Mouse (Mus musculus) heart, embryonic 13.5 days (tissue): ENCODE results near the gene 1500009C09Rik. TPM values are rescaled to one million over a fixed set of nuclear protein-coding genes. Genes with fewer than 3 reads are reported as not detected.
A peak's percentile ranks its signal among the peaks of the same experiment; 100 is the strongest.

Experiments
- ATAC-seq: fragments of 200-750 bp; cut with Nextera tagmentation; 2 replicates; pipeline ENCODE4 v1.8.0; 2017; ENCODE audit warnings: moderate TSS enrichment; ENCODE audit not compliant: insufficient number of reproducible peaks, low FRiP score, low TSS enrichment; ENCODE audit errors: extremely low read depth
- H3K27ac ChIP-seq: fragments of 300-500 bp; sonication (generic); replicated peaks from 2 replicates; pipeline ENCODE4 v1.5.1; 2015; ENCODE audit warnings: moderate library complexity, mild to moderate bottlenecking, inconsistent platforms
- H3K27me3 ChIP-seq: fragments of 300-500 bp; sonication (generic); replicated peaks from 2 replicates; pipeline ENCODE4 v1.6.1; 2015; ENCODE audit warnings: mild to moderate bottlenecking, inconsistent platforms
- H3K36me3 ChIP-seq: fragments of 300-500 bp; sonication (generic); 2 replicates; pipeline ENCODE4 v1.6.1; 2015; ENCODE audit warnings: mild to moderate bottlenecking, inconsistent platforms
- H3K4me1 ChIP-seq: fragments of 300-500 bp; sonication (generic); 2 replicates; pipeline ENCODE4 v1.6.1; 2015; ENCODE audit warnings: inconsistent platforms
- H3K4me2 ChIP-seq: fragments of 300-500 bp; sonication (generic); 2 replicates; pipeline ENCODE4 v1.6.1; 2015; ENCODE audit warnings: inconsistent platforms, mild to moderate bottlenecking, moderate library complexity
- H3K4me3 ChIP-seq: fragments of 300-500 bp; sonication (generic); 2 replicates; pipeline ENCODE4 v1.5.1; 2015; ENCODE audit warnings: moderate library complexity, mild to moderate bottlenecking, inconsistent platforms
- H3K9ac ChIP-seq: fragments of 300-500 bp; sonication (generic); 2 replicates; pipeline ENCODE4 v1.6.1; 2015; ENCODE audit warnings: inconsistent platforms, mild to moderate bottlenecking, moderate library complexity
- H3K9me3 ChIP-seq: fragments of 300-500 bp; sonication (generic); 2 replicates; pipeline ENCODE4 v1.6.1; 2016; ENCODE audit warnings: inconsistent platforms
- WGBS: fragments of 180-500 bp; shearing (Covaris S2); methylation state at CpG from one replicate; pipeline ENCODE4 v1.1.7; 2015; ENCODE audit warnings: mixed read lengths; 5-methylcytosine and 5-hydroxymethylcytosine counted together
- polyA plus RNA-seq: library from polyadenylated mRNA; unstranded; fragments of >200 nt; fragmentation: Nextera tagmentation; extraction: Ambion mirVana; gene quantifications from 2 replicates; pipeline ENCODE4 v1.2.1, GENCODE M21; 2015

Gene 1500009C09Rik
- polyA plus RNA-seq, 1 experiment from 2014 or later = not detected

DNA sequence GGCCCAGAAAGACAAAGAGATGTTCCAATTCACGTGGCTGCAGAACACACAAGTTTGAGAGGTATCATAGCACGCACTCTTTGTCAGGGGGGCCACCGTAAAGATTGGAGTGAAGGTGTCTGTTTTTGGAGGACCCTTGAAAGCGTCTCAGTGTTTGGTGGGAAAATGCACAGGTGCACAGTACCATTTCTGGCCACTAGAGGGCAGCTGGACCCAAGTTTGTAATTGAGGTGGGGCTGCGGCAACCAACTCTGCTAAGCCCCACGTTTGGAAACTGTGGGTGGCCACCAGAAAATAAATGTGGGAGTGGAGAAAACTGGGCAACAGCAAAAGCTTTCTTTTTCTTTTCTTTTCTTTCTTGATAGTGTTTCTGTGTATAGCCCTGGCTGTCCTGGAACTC is 14.2 kb downstream of the 1500009C09Rik start:
- H3K4me1 ChIP-seq = peaks cover 30% of the 10 kb centered on the region
- no peak overlapping the region for H3K4me3 ChIP-seq
- no peaks in the 10 kb centered on the region for H3K9me3 ChIP-seq
- H3K36me3 ChIP-seq = no peaks in the 10 kb centered on the region
- H3K9ac ChIP-seq = no peak overlapping the region
- whole genome bisulfite sequencing = 16% methylated on average over 6 of the region's 6 CpGs
- no peak overlapping the region for H3K4me2 ChIP-seq
- H3K27ac ChIP-seq = no peak overlapping the region
- peaks cover 19% of the 10 kb centered on the region for H3K27me3 ChIP-seq
- ATAC-seq = no peak

DNA sequence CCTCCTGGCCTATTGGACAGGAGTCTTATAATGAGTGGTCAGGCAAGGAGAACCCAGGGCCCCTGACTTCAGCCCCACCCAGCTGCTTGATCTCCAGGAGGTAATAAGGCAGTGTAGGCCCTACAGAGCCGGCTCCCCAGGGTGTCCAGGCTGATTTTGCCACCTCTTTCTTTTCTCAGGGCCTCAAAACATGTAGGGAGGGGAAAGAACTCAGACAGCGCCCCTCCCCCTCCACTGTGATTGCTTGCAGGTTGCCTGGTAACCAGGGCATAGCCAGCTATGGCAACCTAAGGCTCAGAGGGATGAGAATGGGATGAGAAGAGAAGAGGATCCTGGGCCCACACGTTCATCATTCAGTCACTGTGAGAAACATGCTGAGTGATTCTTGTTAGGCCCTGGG is 16.0 kb downstream of the 1500009C09Rik start:
- H3K9ac ChIP-seq = no peak overlapping the region
- peaks cover 19% of the 10 kb centered on the region for H3K4me1 ChIP-seq
- peaks cover 35% of the 10 kb centered on the region for H3K27me3 ChIP-seq
- H3K4me3 ChIP-seq = no peak overlapping the region
- no peak overlapping the region for H3K4me2 ChIP-seq
- no peaks in the 10 kb centered on the region for H3K9me3 ChIP-seq
- WGBS = 34% methylated on average over 3 of the region's 3 CpGs
- no peak overlapping the region for H3K27ac ChIP-seq
- no peak for ATAC-seq
- no peaks in the 10 kb centered on the region for H3K36me3 ChIP-seq

DNA sequence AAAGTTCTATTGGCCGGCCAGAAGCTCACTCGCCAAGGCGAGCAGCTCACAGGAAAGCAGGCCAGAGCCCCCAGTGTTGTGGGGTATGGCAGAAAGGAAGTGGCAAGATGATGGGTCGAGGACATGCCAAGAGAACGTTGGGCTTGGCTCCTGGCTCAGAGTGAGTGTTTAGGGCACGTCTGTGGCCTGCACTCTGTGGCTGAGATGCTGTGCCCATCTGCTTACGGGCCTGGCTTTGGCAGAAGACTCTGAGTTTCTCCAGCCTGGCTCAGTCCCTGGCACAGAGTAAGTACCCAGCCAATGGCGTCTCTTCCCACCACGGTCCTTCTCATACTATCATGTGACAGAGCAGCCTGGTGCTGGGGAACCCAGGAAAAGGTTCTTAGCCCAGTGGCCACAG is 16.6 kb downstream of the 1500009C09Rik start:
- 80% methylated on average over 9 of the region's 9 CpGs for WGBS
- Histone ChIP-seq H3K36me3 (no peaks in the 10 kb centered on the region), H3K27me3 (peaks cover 41% of the 10 kb centered on the region), H3K9me3 (no peaks in the 10 kb centered on the region), H3K9ac (no peak overlapping the region), H3K27ac (no peak overlapping the region), H3K4me1 (peaks cover 19% of the 10 kb centered on the region), H3K4me2 (no peak overlapping the region), H3K4me3 (no peak overlapping the region)
- no peak for ATAC-seq

DNA sequence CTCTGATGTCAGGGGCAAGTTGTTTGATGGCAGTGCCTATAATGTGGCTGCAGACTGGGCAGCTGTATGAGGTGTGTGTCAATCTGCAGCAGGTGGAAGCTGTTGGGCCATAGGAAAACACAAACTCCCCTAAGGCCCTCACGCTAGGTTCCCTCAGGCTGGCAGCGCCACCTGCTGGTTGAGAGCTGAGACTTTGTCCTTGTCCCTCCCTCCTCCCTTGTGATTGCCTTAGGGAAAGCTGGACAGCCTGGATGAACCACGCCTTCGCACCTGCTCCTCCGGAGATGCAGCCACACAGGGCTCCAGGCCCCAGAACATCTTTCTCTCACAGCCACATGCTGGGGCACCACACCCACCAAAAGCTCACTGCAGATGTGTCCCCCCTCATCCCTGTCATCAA is 19.0 kb downstream of the 1500009C09Rik start:
- peaks cover 57% of the 10 kb centered on the region for H3K27me3 ChIP-seq
- H3K36me3 ChIP-seq = no peaks in the 10 kb centered on the region
- peaks cover 28% of the 10 kb centered on the region for H3K4me1 ChIP-seq
- WGBS = 8% methylated on average over 5 of the region's 5 CpGs
- no peaks in the 10 kb centered on the region for H3K9me3 ChIP-seq
- no peak overlapping the region for H3K4me2 ChIP-seq
- ATAC-seq = no peak
- H3K27ac ChIP-seq = no peak overlapping the region
- H3K9ac ChIP-seq = peak overlapping the region; percentile 52; the same call in 1 of the 2 replicates
- no peak overlapping the region for H3K4me3 ChIP-seq

DNA sequence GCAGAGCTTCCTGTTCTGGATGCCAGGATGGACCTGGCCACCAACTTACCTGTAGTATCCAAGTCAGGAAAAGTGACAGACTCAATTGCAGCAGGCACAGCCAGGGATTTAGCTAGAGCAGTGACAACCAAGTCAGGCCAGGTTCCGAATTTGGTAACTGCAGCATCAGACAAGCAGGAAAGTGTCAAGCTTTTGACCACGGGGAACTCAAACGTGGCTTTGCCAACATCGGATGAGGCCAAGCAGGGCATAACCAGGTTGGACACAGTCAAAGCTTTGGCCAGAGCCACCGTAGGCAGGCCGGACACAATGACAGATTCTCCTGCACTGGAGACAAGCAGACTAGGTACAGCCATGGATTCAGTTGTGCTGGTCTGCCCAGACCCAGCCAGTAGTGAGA is 20.1 kb downstream of the 1500009C09Rik start:
- WGBS = 69% methylated on average over 6 of the region's 6 CpGs
- no peaks in the 10 kb centered on the region for H3K9me3 ChIP-seq
- H3K4me3 ChIP-seq = no peak overlapping the region
- H3K9ac ChIP-seq = no peak overlapping the region
- H3K4me1 ChIP-seq = peaks cover 28% of the 10 kb centered on the region
- ATAC-seq = no peak
- H3K4me2 ChIP-seq = no peak overlapping the region
- no peaks in the 10 kb centered on the region for H3K36me3 ChIP-seq
- H3K27ac ChIP-seq = no peak overlapping the region
- H3K27me3 ChIP-seq = peaks cover 68% of the 10 kb centered on the region

DNA sequence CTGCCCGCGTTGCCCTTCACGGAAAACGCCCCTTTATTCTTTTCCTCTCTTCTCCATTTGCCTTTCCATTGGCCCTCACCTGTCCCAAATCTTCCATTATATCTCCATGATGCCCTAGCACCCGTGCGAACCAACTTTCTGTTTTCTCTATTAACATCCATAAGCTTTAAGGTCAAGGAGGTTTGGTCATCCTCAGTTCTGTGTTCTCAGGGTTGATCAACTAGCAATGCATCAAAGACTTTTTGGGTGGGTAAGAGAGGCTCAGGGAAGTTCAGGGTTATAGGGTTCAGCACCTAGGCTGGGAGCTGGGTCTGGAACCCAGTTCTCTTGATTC is 22.4 kb downstream of the 1500009C09Rik start, which contains the start of gene Sept3:
Gene Sept3, plus strand, starts transcription at position 301 of the 334 bp plus-strand sequence.
- ATAC-seq = no peak
- Histone ChIP-seq H3K27ac (no peak within 1 kb of the TSS), H3K27me3 (peaks cover 76% of the 10 kb centered on the region), H3K4me3 (peak within 1 kb of the TSS; percentile 63), H3K36me3 (no peaks in the 10 kb centered on the region), H3K4me2 (peak within 1 kb of the TSS; percentile 95), H3K4me1 (peaks cover 28% of the 10 kb centered on the region), H3K9me3 (no peaks in the 10 kb centered on the region), H3K9ac (peak within 1 kb of the TSS; percentile 80)
- 32% methylated on average over 6 of the region's 6 CpGs for WGBS

DNA sequence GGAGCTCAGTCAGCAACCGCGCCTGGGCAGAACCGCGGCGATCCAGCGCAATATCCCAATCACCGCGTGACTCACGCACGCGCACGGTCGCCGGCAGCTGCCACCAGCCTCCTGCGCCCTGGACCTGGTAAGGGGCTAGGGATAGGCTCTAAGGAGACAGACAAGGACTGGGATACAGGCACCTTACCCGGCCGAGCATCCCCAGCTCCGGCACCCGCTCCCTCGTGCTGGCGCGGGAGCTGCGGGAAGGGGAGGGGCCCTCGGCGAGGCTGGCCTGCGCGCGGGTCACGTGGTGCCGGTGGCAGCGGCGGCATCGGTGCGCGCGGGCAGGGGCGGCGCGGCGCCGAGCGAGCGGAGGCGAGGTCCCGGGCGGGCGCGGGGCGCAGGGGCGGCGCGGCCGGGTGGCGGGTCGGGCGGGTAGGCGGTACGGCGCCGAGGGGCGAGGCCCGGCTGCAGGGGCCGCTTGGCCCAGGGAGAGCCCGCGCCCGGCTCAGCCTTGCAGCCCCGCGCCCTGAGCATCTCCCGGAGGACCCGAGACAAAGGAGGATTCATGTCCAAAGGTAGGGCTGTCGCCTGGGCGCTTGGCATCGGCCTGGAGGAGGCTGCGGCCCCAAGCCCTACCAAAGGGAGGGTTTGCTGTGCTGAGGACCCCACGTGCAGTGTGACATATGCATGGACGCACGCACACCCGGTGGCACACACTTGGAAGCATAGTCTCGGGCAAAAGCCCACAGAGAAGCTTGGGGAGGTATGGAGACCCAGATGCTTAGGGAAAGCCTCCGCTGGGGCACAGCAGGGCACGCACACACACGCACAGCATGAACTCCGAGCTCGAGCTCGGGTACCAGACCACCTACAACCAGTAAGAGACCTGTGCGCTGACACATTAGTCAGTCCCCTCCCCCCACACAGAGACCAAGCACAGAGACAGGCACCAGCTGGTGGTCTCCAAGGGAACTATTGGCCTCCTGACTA is 23.0 kb downstream of the 1500009C09Rik start:
- Histone ChIP-seq H3K4me1 (peaks cover 26% of the 10 kb centered on the region), H3K27ac (no peak overlapping the region), H3K4me3 (peak overlapping the region; percentile 63), H3K36me3 (no peaks in the 10 kb centered on the region), H3K9ac (peak overlapping the region; percentile 80), H3K9me3 (no peaks in the 10 kb centered on the region), H3K27me3 (peaks cover 75% of the 10 kb centered on the region), H3K4me2 (peak overlapping the region; percentile 95)
- WGBS = under 1% methylated on average over 86 of the region's 86 CpGs
- no peak for ATAC-seq

DNA sequence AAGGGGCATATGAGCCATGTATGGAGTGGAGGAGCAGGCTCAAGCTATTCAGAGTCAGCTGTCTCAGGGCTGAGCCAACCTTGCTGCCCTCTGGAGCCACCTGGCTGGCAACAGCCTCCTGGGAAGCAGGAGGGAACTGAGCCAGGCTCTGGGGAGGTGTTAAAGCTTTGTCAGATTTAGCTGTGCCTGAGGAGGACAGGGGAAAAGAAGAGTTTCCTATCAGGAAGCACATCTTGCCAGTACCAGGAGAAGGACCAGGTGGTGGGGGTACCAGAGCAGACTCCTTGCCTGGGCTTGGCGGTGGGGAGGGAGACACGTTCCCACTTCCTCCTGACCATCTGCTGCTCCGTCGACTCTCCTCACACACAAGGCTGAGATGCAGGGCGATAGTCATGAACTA is 25.4 kb downstream of the 1500009C09Rik start:
- H3K9ac ChIP-seq = no peak overlapping the region
- ATAC-seq = no peak
- H3K36me3 ChIP-seq = no peaks in the 10 kb centered on the region
- 71% methylated on average over 5 of the region's 5 CpGs for WGBS
- no peaks in the 10 kb centered on the region for H3K9me3 ChIP-seq
- peaks cover 25% of the 10 kb centered on the region for H3K4me1 ChIP-seq
- H3K27me3 ChIP-seq = peaks cover 61% of the 10 kb centered on the region
- H3K4me3 ChIP-seq = no peak overlapping the region
- H3K27ac ChIP-seq = no peak overlapping the region
- no peak overlapping the region for H3K4me2 ChIP-seq

DNA sequence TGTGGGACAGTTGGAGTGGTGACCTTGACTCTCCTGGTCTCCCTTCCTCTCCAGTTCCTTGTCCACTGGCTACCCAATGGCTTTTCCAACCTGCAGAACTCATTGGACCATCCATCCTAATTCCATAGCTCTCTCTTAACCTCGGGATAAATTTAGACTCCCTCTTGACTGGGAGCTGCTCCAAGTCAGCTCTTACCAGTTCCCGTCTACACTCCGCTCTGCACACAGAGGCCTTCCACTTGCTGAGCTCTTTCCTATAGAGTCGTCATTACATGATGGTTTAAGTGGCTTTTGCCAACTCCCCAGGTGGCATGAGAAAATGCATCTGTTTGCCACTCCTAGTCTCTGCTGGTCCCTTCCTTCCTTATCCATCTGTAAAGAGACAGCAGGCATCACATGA is 28.4 kb downstream of the 1500009C09Rik start:
- WGBS = 32% methylated on average over 4 of the region's 4 CpGs
- no peak overlapping the region for H3K4me2 ChIP-seq
- H3K4me1 ChIP-seq = peaks cover 13% of the 10 kb centered on the region
- H3K4me3 ChIP-seq = no peak overlapping the region
- H3K9me3 ChIP-seq = no peaks in the 10 kb centered on the region
- H3K27me3 ChIP-seq = peaks cover 32% of the 10 kb centered on the region
- peak overlapping the region; percentile 80 for H3K27ac ChIP-seq
- no peaks in the 10 kb centered on the region for H3K36me3 ChIP-seq
- ATAC-seq = no peak
- H3K9ac ChIP-seq = no peak overlapping the region

DNA sequence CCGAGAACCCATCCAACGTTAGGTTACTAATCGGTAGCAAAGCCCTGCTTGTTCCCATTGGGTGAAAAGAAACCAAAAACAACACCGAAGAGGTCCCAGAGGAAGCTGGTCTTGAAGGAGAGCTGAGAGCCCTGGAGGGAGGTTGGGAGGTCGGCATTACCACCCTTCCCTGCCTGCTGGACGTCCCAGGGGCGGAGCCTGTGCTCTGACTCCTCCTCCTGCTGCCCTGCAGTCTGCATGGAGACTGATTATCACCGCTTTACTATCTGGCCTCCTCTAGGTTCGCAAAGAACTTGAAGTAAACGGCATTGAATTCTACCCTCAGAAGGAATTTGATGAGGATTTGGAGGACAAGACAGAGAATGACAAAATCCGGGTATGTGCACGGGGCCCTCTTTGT is 34.0 kb downstream of the 1500009C09Rik start:
- H3K4me3 ChIP-seq = no peak overlapping the region
- H3K27me3 ChIP-seq = no peaks in the 10 kb centered on the region
- no peak for ATAC-seq
- H3K9me3 ChIP-seq = no peaks in the 10 kb centered on the region
- no peak overlapping the region for H3K27ac ChIP-seq
- H3K4me2 ChIP-seq = no peak overlapping the region
- no peaks in the 10 kb centered on the region for H3K36me3 ChIP-seq
- H3K4me1 ChIP-seq = no peaks in the 10 kb centered on the region
- 41% methylated on average over 12 of the region's 12 CpGs for WGBS
- no peak overlapping the region for H3K9ac ChIP-seq

DNA sequence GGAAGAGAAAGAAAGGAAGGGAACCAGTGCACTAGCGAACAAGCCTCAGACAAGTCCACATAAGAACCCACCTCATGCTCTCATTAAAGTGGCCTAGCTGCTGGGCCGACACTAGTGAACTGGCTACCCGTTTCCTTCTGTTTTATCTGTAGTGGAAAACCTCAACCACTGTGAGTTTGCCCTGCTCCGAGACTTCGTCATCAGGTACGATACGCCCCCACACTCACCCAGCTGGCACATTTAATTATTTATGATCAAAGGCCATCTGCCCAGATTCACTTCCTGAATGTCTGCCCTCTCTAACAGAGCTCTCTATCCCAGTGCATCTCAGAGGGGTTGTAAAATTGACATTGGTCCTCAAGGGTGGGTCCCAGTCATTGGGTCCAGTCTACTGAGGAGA is 38.1 kb downstream of the 1500009C09Rik start:
- no peaks in the 10 kb centered on the region for H3K36me3 ChIP-seq
- H3K4me1 ChIP-seq = peaks cover 15% of the 10 kb centered on the region
- WGBS = 90% methylated on average over 7 of the region's 7 CpGs
- no peak overlapping the region for H3K9ac ChIP-seq
- H3K27me3 ChIP-seq = no peaks in the 10 kb centered on the region
- no peak overlapping the region for H3K4me3 ChIP-seq
- H3K27ac ChIP-seq = no peak overlapping the region
- ATAC-seq = no peak
- H3K9me3 ChIP-seq = no peaks in the 10 kb centered on the region
- no peak overlapping the region for H3K4me2 ChIP-seq

DNA sequence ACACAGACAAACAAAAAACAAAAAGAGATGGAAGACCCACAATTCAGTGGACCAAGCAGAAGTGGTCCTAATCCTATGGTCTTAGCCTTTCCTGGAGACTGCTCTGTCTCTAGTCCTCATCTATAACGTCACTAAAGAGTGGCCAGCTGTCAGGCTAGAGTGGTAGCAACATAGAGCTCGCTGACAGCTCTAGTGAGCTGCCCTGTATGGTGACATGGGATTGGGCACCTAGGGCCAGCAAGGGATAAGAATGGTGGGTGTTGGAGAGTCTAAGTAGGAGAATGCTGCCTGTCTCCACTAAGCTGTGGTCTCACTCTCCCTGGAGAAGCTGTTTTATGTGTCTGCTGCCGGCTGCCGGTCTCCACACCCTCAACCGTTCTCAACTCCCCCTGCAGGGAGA is 40.7 kb downstream of the 1500009C09Rik start:
- peaks cover 15% of the 10 kb centered on the region for H3K4me1 ChIP-seq
- peak overlapping the region; percentile 54 for H3K4me2 ChIP-seq
- H3K27me3 ChIP-seq = no peaks in the 10 kb centered on the region
- H3K9me3 ChIP-seq = no peaks in the 10 kb centered on the region
- 18% methylated on average over 5 of the region's 5 CpGs for WGBS
- ATAC-seq = no peak; the same call in 1 of the 2 replicates
- H3K4me3 ChIP-seq = peak overlapping the region; percentile 22
- H3K27ac ChIP-seq = no peak overlapping the region
- no peak overlapping the region; the same call in 1 of the 2 replicates for H3K9ac ChIP-seq
- no peaks in the 10 kb centered on the region for H3K36me3 ChIP-seq
